Mouse (Mus musculus): ENCODE measurements around the gene Itgb3. TPM values are rescaled to one million over a fixed set of nuclear protein-coding genes. Genes with fewer than 3 reads are reported as not detected.

Itgb3 gene
- polyA plus RNA-seq, 1 experiment, result 25.6 TPM

DNA sequence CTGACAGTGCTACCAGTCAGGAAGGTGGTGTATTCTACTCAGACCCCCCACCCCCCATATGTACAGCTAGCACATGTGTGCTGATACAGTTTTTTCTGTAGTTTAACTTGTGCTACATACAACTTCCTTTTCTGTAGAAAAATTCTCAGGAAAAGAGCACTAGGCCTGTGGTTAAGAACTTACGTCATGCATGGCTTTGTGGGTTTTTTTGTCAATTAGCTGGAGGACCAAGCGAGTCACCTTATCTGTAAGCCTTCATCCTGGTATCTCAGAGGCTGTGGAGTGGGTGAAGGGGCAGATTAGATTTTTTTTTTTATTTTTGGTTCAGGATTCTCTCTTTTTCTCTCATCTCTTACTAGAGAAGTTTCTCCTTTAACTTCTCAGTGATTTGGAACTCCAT is 6.3 kb downstream of the Itgb3 start:
- no peak for TF ChIP-seq CTCF (IDR thresholded peaks at IDR 0.05; ENCODE audit: extremely low read depth, insufficient read depth, insufficient read length, insufficient replicate concordance)
- no peak for TF ChIP-seq POLR2A (IDR thresholded peaks at IDR 0.05; ENCODE audit: low read depth, low read length)
- peaks cover 6% of the 10 kb centered on the region; the same call in 1 of the 2 replicates for H3K4me1 ChIP-seq (ENCODE audit: control insufficient read depth, insufficient read depth, insufficient read length)
- DNase-seq (ENCODE audit: low read depth in 1 of 2, low spot score in 2 of 2), result no peak
- H3K27me3 ChIP-seq (ENCODE audit: control insufficient read depth, insufficient read depth, low read length), result no peaks in the 10 kb centered on the region
- no peaks in the 10 kb centered on the region for H3K36me3 ChIP-seq (ENCODE audit: control insufficient read depth, insufficient read depth, low read length)
- H3K4me3 ChIP-seq (ENCODE audit: extremely low read depth, insufficient read depth, insufficient read length), result no peak overlapping the region
- WGBS, result 10% methylated on average over 2 of the region's 2 CpGs
- no peak overlapping the region for H3K27ac ChIP-seq (ENCODE audit: insufficient read depth, low read length)

DNA sequence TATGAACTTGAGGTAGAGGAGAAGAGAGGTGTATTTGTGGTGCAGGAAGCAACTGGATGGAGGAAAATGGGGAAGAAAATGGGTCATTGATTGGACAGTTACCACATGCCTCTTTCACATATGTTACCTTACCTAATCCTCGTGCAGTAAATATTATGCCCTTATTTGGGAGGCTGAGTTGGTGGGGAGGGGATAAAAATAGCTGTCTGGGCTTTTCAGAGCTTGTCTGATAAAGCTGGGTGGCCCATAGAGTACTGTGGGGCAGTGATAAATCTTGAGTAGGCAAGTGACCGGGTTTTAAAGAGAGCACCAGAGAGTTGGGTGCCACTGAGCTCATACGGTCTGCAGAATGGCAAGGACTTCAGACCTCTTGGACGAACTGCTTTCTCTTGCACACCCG is 8.4 kb downstream of the Itgb3 start:
- no peak for DNase-seq (ENCODE audit: low read depth in 1 of 2, low spot score in 2 of 2)
- H3K36me3 ChIP-seq (ENCODE audit: control insufficient read depth, insufficient read depth, low read length), result no peaks in the 10 kb centered on the region
- no peak overlapping the region for H3K27ac ChIP-seq (ENCODE audit: insufficient read depth, low read length)
- peaks cover 13% of the 10 kb centered on the region; the same call in 1 of the 2 replicates for H3K4me1 ChIP-seq (ENCODE audit: control insufficient read depth, insufficient read depth, insufficient read length)
- H3K4me3 ChIP-seq (ENCODE audit: extremely low read depth, insufficient read depth, insufficient read length), result no peak overlapping the region
- WGBS, result 68% methylated on average over 5 of the region's 5 CpGs
- no peaks in the 10 kb centered on the region for H3K27me3 ChIP-seq (ENCODE audit: control insufficient read depth, insufficient read depth, low read length)
- TF ChIP-seq POLR2A (IDR thresholded peaks at IDR 0.05; ENCODE audit: low read depth, low read length), result no peak

DNA sequence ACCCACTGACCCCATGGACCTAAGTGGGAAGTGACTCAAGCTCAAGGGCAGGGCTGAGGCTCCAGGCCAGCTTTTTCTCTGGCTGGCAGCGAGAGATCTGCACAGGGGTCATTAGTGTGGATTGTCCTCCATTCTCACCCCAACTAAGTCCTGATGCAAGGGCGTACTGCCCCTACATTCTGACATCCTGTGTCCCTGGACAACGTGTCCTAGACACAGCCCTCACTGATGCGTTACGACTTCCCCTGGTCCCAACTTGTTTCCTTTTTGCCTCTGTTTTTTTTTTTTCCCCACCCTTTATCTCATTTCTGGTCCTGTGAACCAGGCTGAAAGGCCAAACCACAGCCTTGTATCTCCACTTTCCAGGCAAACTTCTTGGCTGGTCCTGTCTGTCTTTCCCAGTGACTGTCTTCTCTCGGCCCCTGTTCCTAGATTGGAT is 10.9 kb downstream of the Itgb3 start:
- WGBS, result 52% methylated on average over 6 of the region's 6 CpGs
- H3K4me1 ChIP-seq (ENCODE audit: control insufficient read depth, insufficient read depth, insufficient read length), result peaks cover 18% of the 10 kb centered on the region; the same call in 1 of the 2 replicates
- no peak overlapping the region for H3K27ac ChIP-seq (ENCODE audit: insufficient read depth, low read length)
- TF ChIP-seq CTCF (IDR thresholded peaks at IDR 0.05; ENCODE audit: extremely low read depth, insufficient read depth, insufficient read length, insufficient replicate concordance), result no peak
- no peak for TF ChIP-seq POLR2A (IDR thresholded peaks at IDR 0.05; ENCODE audit: low read depth, low read length)
- no peak for DNase-seq (ENCODE audit: low read depth in 1 of 2, low spot score in 2 of 2)
- no peaks in the 10 kb centered on the region for H3K36me3 ChIP-seq (ENCODE audit: control insufficient read depth, insufficient read depth, low read length)
- H3K27me3 ChIP-seq (ENCODE audit: control insufficient read depth, insufficient read depth, low read length), result no peaks in the 10 kb centered on the region
- H3K4me3 ChIP-seq (ENCODE audit: extremely low read depth, insufficient read depth, insufficient read length), result no peak overlapping the region

DNA sequence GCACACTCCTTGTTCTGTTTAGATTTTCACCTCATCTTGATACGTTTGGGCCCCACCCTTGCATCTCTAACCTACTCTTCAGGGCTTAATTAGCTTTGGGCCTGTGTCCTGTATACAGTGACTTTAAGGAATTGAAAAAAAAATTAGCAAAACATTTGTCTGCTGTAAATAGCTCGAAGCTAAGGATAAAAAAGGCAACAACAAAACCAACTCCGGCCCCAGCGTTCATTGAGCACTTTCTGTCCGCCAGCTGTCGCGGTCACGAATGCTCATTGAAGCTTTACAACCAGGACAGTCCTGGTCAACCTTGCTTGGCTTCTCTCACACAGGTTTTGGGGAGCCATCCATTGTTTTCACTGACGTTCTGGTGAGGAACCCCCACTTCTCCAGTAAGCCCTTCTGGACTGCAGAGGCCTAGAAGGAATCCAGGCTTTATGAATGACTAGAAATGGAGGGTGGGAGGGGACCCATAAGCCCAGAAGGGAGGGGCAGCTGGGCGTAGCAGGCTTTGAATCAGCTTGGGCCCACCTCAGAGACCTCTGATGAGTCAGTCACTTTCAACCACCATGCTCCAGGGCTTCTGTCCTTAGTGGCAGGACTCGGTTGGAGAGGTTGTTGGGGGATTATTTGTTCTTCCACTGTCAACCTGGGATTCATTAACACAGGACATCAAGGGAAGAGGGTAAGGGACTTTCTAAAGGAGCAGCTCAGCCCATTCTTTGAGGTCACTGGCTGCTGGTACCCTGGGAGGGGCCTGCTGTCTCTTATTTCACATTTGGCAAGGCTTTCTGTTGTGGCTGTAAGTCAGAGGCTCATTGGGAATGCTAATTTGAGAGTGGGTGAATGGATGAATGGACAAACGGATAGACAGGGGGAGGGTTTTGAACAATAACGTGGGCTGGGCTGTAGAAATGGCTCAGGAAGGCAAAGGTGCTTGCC is 11.6 kb downstream of the Itgb3 start:
- H3K4me3 ChIP-seq (ENCODE audit: extremely low read depth, insufficient read depth, insufficient read length), result no peak overlapping the region
- no peak for DNase-seq (ENCODE audit: low read depth in 1 of 2, low spot score in 2 of 2)
- H3K4me1 ChIP-seq (ENCODE audit: control insufficient read depth, insufficient read depth, insufficient read length), result peaks cover 15% of the 10 kb centered on the region; the same call in 1 of the 2 replicates
- H3K27me3 ChIP-seq (ENCODE audit: control insufficient read depth, insufficient read depth, low read length), result no peaks in the 10 kb centered on the region
- TF ChIP-seq CTCF (IDR thresholded peaks at IDR 0.05; ENCODE audit: extremely low read depth, insufficient read depth, insufficient read length, insufficient replicate concordance), result no peak
- no peak for TF ChIP-seq POLR2A (IDR thresholded peaks at IDR 0.05; ENCODE audit: low read depth, low read length)
- no peaks in the 10 kb centered on the region for H3K36me3 ChIP-seq (ENCODE audit: control insufficient read depth, insufficient read depth, low read length)
- H3K27ac ChIP-seq (ENCODE audit: insufficient read depth, low read length), result no peak overlapping the region
- WGBS, result 69% methylated on average over 13 of the region's 13 CpGs

DNA sequence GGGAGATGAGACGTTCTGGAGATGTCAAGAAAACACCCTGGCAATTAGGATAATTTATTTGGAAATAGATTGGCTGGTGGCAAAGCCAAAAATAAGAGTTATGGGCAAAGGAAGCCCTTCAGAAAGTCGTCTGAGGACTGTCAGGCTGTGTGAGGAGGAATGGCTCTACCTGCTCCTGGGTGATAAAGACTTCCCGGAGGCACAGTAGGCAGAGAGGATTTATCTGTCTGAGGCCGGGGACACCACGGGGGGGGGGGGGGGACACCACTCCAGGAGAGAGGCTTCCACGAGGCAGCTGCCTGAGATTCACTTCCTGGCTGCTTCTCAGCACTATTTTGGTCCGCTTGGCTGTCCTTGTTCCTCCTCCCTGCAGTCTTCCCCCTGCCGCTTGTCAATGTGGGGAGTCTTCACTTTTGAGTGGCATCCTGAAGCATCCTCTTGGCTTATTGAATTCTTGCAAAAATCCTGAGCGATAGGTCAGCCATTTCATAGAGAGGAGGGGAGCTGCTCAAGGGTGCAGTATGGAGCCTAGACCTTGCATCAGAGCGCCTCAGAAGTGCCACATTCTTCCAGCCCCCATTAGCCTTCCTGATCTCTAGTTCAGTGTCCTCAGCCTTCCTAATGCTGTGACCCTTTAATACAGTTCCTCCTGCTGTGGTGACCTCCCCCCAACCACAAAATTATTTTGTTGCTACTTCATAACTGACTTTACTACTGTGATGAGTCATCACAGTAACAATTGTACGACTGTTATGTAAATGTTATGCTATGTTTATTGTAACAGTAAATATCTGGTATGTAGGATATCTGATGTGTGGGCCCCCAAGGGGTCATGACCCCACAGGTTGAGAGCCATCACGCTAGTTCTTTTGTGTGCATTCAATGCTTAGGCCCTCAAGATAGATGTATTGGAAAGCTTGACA is 14.5 kb downstream of the Itgb3 start:
- H3K4me1 ChIP-seq (ENCODE audit: control insufficient read depth, insufficient read depth, insufficient read length), result peaks cover 15% of the 10 kb centered on the region; the same call in 1 of the 2 replicates

DNA sequence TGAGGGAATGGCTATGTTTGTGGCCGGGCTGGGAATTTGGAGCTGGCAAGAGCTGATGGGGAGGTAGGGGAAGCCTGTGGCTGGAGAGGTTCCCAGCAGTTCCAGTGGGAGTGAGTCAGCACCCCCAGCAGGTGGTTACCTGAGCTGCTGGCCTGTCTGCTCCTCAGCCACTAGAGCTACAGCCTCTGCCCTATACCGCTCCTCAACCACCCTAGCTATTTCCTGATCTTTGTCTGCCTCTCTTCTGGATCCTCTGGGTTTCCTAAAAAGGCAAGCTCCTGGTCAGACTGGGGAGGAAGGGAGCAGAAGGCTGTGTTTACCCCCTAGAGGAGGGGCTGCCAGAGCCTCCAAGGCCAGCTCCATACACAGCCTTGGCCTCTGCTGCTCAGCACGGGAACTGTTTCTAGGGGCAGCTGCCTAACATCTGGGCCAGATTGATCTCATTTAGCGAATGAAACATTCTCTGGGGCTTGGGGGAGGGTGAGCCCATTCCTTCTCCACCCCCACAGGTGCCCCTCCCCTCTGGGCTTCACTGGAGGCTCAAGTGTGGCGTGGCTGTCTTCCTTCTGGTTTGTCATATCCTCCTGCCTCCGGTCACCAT is 17.1 kb downstream of the Itgb3 start:
- 56% methylated on average over 6 of the region's 6 CpGs for WGBS
- DNase-seq (ENCODE audit: low read depth in 1 of 2, low spot score in 2 of 2), result no peak

More for the DNA sequence above, 14.5 kb downstream of the Itgb3 start:
- WGBS, result 39% methylated on average over 12 of the region's 12 CpGs
- Histone ChIP-seq H3K27me3 (ENCODE audit: control insufficient read depth, insufficient read depth, low read length) (no peaks in the 10 kb centered on the region), H3K36me3 (ENCODE audit: control insufficient read depth, insufficient read depth, low read length) (no peaks in the 10 kb centered on the region), H3K27ac (ENCODE audit: insufficient read depth, low read length) (no peak overlapping the region), H3K4me3 (ENCODE audit: extremely low read depth, insufficient read depth, insufficient read length) (no peak overlapping the region)
- no peak for TF ChIP-seq CTCF (IDR thresholded peaks at IDR 0.05; ENCODE audit: extremely low read depth, insufficient read depth, insufficient read length, insufficient replicate concordance)
- TF ChIP-seq POLR2A (IDR thresholded peaks at IDR 0.05; ENCODE audit: low read depth, low read length), result no peak
- no peak for DNase-seq (ENCODE audit: low read depth in 1 of 2, low spot score in 2 of 2)

More for the DNA sequence above, 17.1 kb downstream of the Itgb3 start:
- TF ChIP-seq POLR2A (IDR thresholded peaks at IDR 0.05; ENCODE audit: low read depth, low read length), result no peak
- no peak for TF ChIP-seq CTCF (IDR thresholded peaks at IDR 0.05; ENCODE audit: extremely low read depth, insufficient read depth, insufficient read length, insufficient replicate concordance)
- Histone ChIP-seq H3K4me3 (ENCODE audit: extremely low read depth, insufficient read depth, insufficient read length) (no peak overlapping the region), H3K27me3 (ENCODE audit: control insufficient read depth, insufficient read depth, low read length) (no peaks in the 10 kb centered on the region), H3K36me3 (ENCODE audit: control insufficient read depth, insufficient read depth, low read length) (no peaks in the 10 kb centered on the region), H3K27ac (ENCODE audit: insufficient read depth, low read length) (no peak overlapping the region), H3K4me1 (ENCODE audit: control insufficient read depth, insufficient read depth, insufficient read length) (peaks cover 9% of the 10 kb centered on the region; the same call in 1 of the 2 replicates)

Measured in spleen, adult 2 months (tissue).